Mouse (Mus musculus) testis, adult 2 months (tissue): ENCODE measurements around the gene Dnm1.

Experiments used
- CTCF ChIP-seq: fragments of 200-500 bp; IDR thresholded peaks from 2 replicates; pipeline ENCODE4 v1.5.1; 2012; ENCODE audit warnings: low read depth, mild to moderate bottlenecking, inconsistent platforms, low read length, moderate library complexity; ENCODE audit not compliant: control insufficient read depth, insufficient read depth, insufficient replicate concordance
- POLR2A ChIP-seq: fragments of 200-500 bp; IDR thresholded peaks from 2 replicates; pipeline ENCODE4 v1.6.1; 2012; ENCODE audit warnings: low read depth, mild to moderate bottlenecking, inconsistent platforms, low read length, moderate library complexity; ENCODE audit not compliant: control insufficient read depth

DNA sequence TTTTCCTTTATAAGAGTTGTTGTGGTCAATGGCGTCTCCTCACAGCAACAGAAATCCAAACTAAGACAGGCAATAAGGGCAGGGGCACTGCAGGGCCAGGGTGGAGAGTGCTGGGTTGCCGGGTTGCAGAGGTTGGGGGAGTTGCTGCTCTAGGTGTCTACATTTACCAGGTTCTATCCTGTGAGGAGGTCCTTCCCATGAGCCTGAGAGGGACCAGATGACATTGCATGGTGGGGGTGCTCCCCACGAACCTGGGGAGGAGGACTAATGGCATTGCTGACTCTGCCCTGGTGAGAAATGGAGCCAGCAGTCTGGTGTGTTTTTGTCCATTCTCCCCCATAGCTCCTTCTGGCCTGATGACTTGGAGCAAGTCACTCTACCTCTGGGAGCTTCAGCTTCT, 4.6 kb upstream of the Dnm1 start:
- TF ChIP-seq POLR2A (no peak), CTCF (no peak)
